Mouse (Mus musculus) forebrain, postnatal 0 days (tissue): ENCODE data around the gene Ppip5k1. TPM values are rescaled to one million over a fixed set of nuclear protein-coding genes. Genes with fewer than 3 reads are reported as not detected.

Experiments
- ATAC-seq: fragments of 200-750 bp; cut with Nextera tagmentation; 2 replicates; pipeline ENCODE4 v1.8.0; 2017; ENCODE audit warnings: mild to moderate bottlenecking, moderate library complexity
- DNase-seq: peaks from one replicate; pipeline ENCODE4 v3.0.0-alpha.2; 2015
- H3K27ac ChIP-seq: fragments of 300-500 bp; sonication (generic); 2 replicates; pipeline ENCODE4 v1.5.1; 2014; ENCODE audit warnings: low read depth, mild to moderate bottlenecking, antibody characterized with exemption, low read length, moderate library complexity, mixed read lengths
- H3K27me3 ChIP-seq: fragments of 300-500 bp; sonication (generic); 2 replicates; pipeline ENCODE4 v1.6.1; 2014; ENCODE audit warnings: mild to moderate bottlenecking, low read length, mixed read lengths; ENCODE audit not compliant: insufficient read depth
- H3K36me3 ChIP-seq: fragments of 300-500 bp; sonication (generic); 2 replicates; pipeline ENCODE4 v1.6.1; 2014; ENCODE audit warnings: mild to moderate bottlenecking, moderate library complexity; ENCODE audit not compliant: insufficient read depth
- H3K4me1 ChIP-seq: fragments of 300-500 bp; sonication (generic); 2 replicates; pipeline ENCODE4 v1.6.1; 2014; ENCODE audit warnings: antibody characterized with exemption; ENCODE audit not compliant: insufficient read depth
- H3K4me2 ChIP-seq: fragments of 300-500 bp; sonication (generic); 2 replicates; pipeline ENCODE4 v1.6.1; 2014; ENCODE audit warnings: low read depth, mild to moderate bottlenecking, moderate library complexity
- H3K4me3 ChIP-seq: fragments of 300-500 bp; sonication (generic); 2 replicates; pipeline ENCODE4 v1.5.1; 2014; ENCODE audit warnings: low read depth, low read length, mixed read lengths
- H3K9ac ChIP-seq: fragments of 300-500 bp; sonication (generic); 2 replicates; pipeline ENCODE4 v1.6.1; 2014; ENCODE audit warnings: mild to moderate bottlenecking
- H3K9me3 ChIP-seq: fragments of 300-500 bp; sonication (generic); 2 replicates; pipeline ENCODE4 v1.6.1; 2016; ENCODE audit warnings: low read length
- CTCF ChIP-seq: sonication (generic); IDR thresholded peaks from 2 replicates; pipeline ENCODE4 v1.5.1; 2016; ENCODE audit warnings: antibody characterized with exemption, control low read depth, low read depth
- WGBS: fragments of 180-500 bp; shearing (Covaris S2); extraction: QIAGEN DNeasy Blood & Tissue Kit; methylation state at CpG from one replicate; pipeline ENCODE4 v1.1.7; 2014; 5-methylcytosine and 5-hydroxymethylcytosine counted together
- polyA plus RNA-seq: library from polyadenylated mRNA; unstranded; fragments of >200 nt; fragmentation: Nextera tagmentation; extraction: Ambion mirVana; gene quantifications from 2 replicates; pipeline ENCODE4 v1.2.1, GENCODE M21; 2015
- total RNA-seq: library from RNA; depleted of rRNA; stranded (reverse); fragments of >200 nt; gene quantifications from 2 replicates; pipeline ENCODE4 v1.2.3, GENCODE M21; 2014

Gene Ppip5k1
- total and polyA plus RNA-seq, 2 experiments from 2014 or later = 12.4 to 13.6 TPM

DNA sequence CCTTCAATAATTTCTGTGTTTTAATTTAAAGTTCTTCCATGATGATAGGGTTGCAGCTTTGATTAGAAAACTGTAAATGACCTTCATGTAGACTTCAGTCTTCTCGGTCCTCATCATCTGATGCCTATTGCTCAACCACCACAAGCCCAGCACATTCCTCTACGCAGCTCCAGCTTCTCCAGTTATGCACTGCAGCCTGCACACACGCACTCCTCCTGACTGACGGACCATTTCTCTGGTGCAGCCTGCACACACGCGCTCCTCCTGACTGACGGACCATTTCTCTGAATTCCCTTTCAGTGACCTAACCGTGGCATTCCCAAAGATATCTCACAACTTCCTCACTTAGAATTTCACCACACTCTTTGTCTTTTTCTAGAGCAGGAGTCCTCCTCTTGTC lies 2.0 kb downstream of the Ppip5k1 start:
- TF ChIP-seq CTCF = no peak
- DNase-seq = no peak
- Histone ChIP-seq H3K36me3 (peaks cover 12% of the 10 kb centered on the region), H3K27me3 (0 out of 2 replicates have a peak, but pooled peaks cover 13% of the 10 kb centered on the region), H3K9me3 (no peaks in the 10 kb centered on the region), H3K27ac (no peak overlapping the region), H3K4me2 (no peak overlapping the region), H3K4me3 (no peak overlapping the region), H3K9ac (no peak overlapping the region), H3K4me1 (no peaks in the 10 kb centered on the region)
- 75% methylated on average over 8 of the region's 8 CpGs for WGBS
- no peak for ATAC-seq

DNA sequence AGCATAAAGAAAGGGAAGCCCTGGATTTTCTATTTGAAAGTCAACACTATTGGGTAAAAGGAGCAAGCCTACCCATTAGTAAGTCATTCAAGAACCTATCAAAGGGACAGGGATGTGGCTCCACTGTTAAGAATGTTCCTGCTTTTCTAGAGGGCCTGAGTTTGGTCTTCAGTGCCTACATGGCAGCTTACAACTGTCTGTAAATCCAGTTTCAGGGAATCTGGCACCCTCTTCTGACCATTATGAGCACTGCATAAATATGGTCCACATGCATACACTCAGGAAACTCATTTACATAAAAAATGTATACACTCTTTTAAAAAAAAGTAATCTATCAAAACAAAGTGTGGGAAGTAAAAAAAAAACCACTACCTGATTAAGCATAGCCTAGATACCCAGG lies 16.1 kb downstream of the Ppip5k1 start:
- Histone ChIP-seq H3K9me3 (no peaks in the 10 kb centered on the region), H3K9ac (no peak overlapping the region), H3K4me3 (no peak overlapping the region), H3K27ac (no peak overlapping the region), H3K27me3 (no peaks in the 10 kb centered on the region), H3K4me1 (no peaks in the 10 kb centered on the region), H3K36me3 (peaks cover 20% of the 10 kb centered on the region), H3K4me2 (no peak overlapping the region)
- no peak for TF ChIP-seq CTCF
- ATAC-seq = no peak
- DNase-seq = no peak

DNA sequence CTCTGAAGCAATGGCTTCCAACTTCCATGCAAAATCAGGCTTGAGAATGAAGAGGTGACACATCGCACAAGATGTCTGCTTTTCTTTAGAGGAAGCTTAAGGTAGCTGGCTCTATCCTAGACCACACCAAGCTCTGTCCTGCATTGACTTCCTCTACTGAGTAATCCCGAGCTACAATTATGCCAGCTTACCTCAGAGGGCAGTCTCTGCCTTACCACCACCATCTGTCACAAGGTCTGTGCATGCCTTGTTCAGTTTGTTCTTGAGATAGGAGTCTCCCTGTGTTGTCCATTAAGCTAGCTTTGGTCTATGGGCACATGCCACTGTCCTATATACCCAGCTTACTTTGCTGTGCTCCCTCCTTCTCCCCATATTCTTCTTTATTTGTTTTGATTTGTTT lies 25.7 kb downstream of the Ppip5k1 start:
- WGBS = 98% methylated on average over 2 of the region's 2 CpGs
- no peak overlapping the region for H3K4me3 ChIP-seq
- no peaks in the 10 kb centered on the region for H3K27me3 ChIP-seq
- no peak overlapping the region for H3K4me2 ChIP-seq
- H3K36me3 ChIP-seq = peaks cover 41% of the 10 kb centered on the region
- no peak overlapping the region for H3K27ac ChIP-seq
- no peak overlapping the region for H3K9ac ChIP-seq
- DNase-seq (no peak), ATAC-seq (no peak)
- H3K4me1 ChIP-seq = no peaks in the 10 kb centered on the region
- no peak for TF ChIP-seq CTCF
- no peaks in the 10 kb centered on the region for H3K9me3 ChIP-seq

DNA sequence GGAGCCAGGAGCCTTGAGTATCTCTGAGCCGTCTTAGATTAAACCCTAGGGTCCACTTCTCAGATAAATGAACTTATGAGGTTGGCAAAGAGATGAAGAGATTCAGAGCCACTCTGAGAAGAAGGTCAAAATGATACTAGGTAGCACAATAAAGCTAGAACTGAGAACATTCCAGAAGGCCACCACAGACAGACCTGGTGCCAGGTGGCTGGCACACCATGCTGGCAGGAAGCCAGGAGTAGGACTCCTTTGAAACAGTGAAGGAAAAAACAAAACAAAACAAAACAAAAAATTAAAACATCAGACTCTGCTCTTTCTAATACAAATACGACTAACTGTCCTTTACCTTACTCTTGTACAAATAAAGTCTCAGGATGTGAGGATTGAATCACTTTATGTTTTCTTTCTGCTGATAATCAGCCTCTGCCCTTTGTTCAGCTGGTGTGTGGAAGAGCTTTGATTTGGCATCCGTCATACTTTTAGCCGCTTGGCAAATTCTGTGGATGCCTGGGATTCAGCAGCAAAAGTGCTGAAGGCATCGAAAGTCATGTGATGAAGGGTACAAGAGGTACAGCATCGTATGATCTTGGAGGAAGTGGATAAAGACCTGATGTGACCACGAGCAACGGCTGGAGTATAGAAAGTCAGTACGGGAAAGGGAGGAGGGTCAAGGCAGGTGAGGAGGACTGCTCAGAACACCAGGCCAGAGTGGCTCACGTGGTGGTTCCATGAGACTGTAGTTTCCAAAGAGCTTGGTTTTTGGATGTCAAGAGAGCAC lies 31.3 kb downstream of the Ppip5k1 start:
- H3K27me3 ChIP-seq = no peaks in the 10 kb centered on the region
- 83% methylated on average over 10 of the region's 10 CpGs for WGBS
- H3K36me3 ChIP-seq = peaks cover 19% of the 10 kb centered on the region
- TF ChIP-seq CTCF = no peak
- no peak overlapping the region for H3K27ac ChIP-seq
- no peak overlapping the region for H3K9ac ChIP-seq
- ATAC-seq (no peak), DNase-seq (no peak)
- no peak overlapping the region for H3K4me2 ChIP-seq
- no peaks in the 10 kb centered on the region for H3K9me3 ChIP-seq
- no peaks in the 10 kb centered on the region for H3K4me1 ChIP-seq
- no peak overlapping the region for H3K4me3 ChIP-seq

DNA sequence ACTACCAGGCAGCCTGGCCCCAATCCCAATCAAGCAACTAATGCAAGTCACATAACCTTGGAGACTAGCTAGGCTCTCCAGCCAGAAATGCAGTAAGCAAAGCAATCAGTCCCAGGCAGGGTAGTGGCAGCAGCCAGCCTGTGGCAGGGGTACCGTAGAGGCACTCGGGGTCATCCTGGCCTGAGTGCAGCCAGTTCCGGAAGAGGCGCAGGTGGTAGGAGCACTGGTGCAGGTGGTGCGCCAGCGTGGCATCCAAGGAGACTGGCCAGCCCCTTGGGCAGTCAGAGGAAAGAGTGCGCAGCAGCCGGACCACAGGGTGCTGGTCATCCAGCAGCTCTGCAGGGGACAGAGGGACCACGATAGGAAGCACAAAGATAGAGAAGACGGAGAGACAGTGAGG lies 32.2 kb downstream of the Ppip5k1 start:
- Histone ChIP-seq H3K4me1 (no peaks in the 10 kb centered on the region), H3K9me3 (no peaks in the 10 kb centered on the region), H3K27ac (no peak overlapping the region), H3K27me3 (no peaks in the 10 kb centered on the region), H3K9ac (no peak overlapping the region), H3K4me2 (no peak overlapping the region), H3K36me3 (peaks cover 19% of the 10 kb centered on the region), H3K4me3 (no peak overlapping the region)
- DNase-seq = no peak
- no peak for TF ChIP-seq CTCF
- WGBS = 89% methylated on average over 10 of the region's 10 CpGs
- no peak for ATAC-seq

DNA sequence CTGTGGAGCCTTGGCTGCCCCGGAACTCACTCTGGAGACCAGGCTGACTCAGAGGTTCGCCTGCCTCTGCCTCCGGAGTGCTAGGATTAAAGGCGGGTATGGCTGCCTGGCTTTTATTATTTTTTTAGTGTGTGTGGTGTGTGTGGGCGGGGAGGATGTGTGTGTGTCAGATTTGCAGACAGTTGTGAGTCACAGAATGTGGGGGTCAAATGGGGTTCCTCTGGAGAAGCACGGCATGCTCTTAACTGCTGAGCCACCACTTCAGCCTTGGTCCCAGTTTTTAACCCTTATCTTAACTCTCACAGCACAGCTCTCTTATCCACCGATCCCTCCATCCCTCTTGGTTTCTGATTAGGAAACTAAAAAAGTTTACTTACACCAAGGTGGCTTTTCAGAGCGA lies 38.9 kb downstream of the Ppip5k1 start:
- H3K9me3 ChIP-seq = no peaks in the 10 kb centered on the region
- no peak overlapping the region for H3K4me2 ChIP-seq
- no peaks in the 10 kb centered on the region for H3K4me1 ChIP-seq
- no peak overlapping the region for H3K9ac ChIP-seq
- no peaks in the 10 kb centered on the region for H3K27me3 ChIP-seq
- no peak overlapping the region for H3K4me3 ChIP-seq
- H3K27ac ChIP-seq = no peak overlapping the region
- DNase-seq = no peak
- ATAC-seq = no peak
- TF ChIP-seq CTCF = no peak
- H3K36me3 ChIP-seq = peaks cover 9% of the 10 kb centered on the region
- 81% methylated on average over 8 of the region's 8 CpGs for WGBS

DNA sequence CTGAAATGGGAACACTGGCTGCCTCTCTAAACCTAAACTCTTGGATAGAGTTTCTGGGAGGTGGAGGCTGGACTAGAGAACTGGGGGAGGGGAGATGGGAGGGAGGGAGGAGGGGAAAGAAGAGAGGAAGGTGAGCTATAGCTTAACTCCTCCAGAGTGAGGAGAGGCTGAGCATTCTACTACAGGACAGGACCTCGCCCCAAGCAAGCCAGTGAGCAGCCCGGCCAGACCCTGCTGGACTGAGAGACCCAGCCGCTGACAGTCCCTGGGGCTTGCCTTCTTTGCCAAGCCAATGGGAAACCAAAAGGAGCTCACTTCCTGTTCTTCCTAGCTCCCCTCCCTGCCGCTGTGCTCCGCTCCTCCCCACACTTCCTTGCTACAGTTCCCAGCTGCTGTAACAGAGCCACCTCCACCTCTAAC lies 46.2 kb downstream of the Ppip5k1 start:
- no peaks in the 10 kb centered on the region for H3K27me3 ChIP-seq
- no peak for TF ChIP-seq CTCF
- H3K4me2 ChIP-seq = no peak overlapping the region
- DNase-seq = no peak
- H3K9ac ChIP-seq = no peak overlapping the region
- no peak for ATAC-seq
- no peaks in the 10 kb centered on the region for H3K9me3 ChIP-seq
- H3K36me3 ChIP-seq = peaks cover 49% of the 10 kb centered on the region
- H3K4me1 ChIP-seq = no peaks in the 10 kb centered on the region
- 51% methylated on average over 5 of the region's 5 CpGs for WGBS
- no peak overlapping the region for H3K4me3 ChIP-seq
- H3K27ac ChIP-seq = no peak overlapping the region
